Comparison of ENCODE assay signal across 10 mouse cellular contexts in the genomic region with DNA sequence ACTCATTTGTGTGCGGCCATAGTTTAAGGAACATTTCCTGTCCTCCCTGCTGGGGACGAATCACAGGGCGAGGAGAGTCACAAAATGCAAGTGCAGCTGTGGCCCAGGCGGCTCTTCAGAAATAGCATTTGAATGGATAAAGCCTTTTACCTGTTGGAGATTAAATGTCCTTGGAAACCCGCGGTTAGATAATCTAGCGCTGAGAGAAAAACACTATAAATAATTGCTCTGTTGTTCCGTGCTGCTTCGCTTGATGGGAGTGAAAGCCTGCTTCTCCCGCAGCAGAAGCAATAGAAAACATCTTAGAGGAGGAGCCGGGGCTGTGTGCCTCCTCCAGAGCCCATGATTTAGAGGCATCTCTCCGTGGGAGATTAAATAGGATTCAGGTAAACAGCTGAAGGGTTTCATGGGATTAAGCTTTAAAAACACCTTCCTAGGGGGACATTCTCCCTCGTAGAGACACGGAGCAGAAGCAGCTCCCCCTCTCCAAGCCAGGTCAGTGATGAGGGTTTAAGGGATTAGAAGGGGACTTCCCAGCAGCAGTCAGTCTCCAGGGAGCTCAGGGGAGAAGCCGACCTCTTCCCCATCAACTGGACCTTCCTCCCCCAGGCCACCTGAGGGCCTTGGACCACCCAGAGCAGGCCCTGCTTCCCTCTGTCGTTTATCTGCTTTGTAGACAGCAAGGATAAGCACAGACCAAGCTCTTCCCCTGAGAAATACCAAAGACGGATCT.
DNase-seq lines count a peak whose midpoint lies in the region; ATAC-seq and TF ChIP-seq lines count a peak whose summit lies in the region.
"Had no signal": no experiment of that assay in that cellular context is flagged by ENCODE, and none has a peak within 500 bp of the region (broad histone marks: within the 10 kb centered on the region; RNA-seq: fewer than 3 reads in every experiment).

No protein-coding gene starts in this region.

- no peak for DNase-seq in heart, adult 2 months
- peak; percentile 50 for DNase-seq in retina, adult 2 months (ENCODE audit: low read depth, low spot score)
- no peak for DNase-seq in retina, embryonic 14.5 days (ENCODE audit: low spot score)
- DNase-seq in telencephalon, adult 2 months (ENCODE audit: low read depth, low spot score): peak; percentile 58
- no peak for DNase-seq in testis, postnatal 14 days (ENCODE audit: low spot score)
- DNase-seq in lung, adult 2 months: no peak
- DNase-seq: heart, postnatal 36 days; liver, embryonic 13.5 days had no signal

- no peak overlapping the region for H3K9ac ChIP-seq in heart, embryonic 12.5 days
- no peak overlapping the region for H3K9ac ChIP-seq in heart, adult 2 months (ENCODE audit: low read depth, low read length)
- no peak overlapping the region for H3K9ac ChIP-seq in hindbrain, embryonic 15.5 days
- H3K9ac ChIP-seq: liver, embryonic 13.5 days had no signal

- no peak overlapping the region for H3K27ac ChIP-seq in heart, embryonic 12.5 days (ENCODE audit: poor library complexity, severe bottlenecking)
- H3K27ac ChIP-seq in heart, adult 2 months: no peak overlapping the region
- peak overlapping the region; percentile 43 for H3K27ac ChIP-seq in hindbrain, embryonic 15.5 days (replicated peaks)
- H3K27ac ChIP-seq: liver, embryonic 13.5 days had no signal

- H3K27me3 ChIP-seq in heart, embryonic 12.5 days (replicated peaks): no peaks in the 10 kb centered on the region
- no peaks in the 10 kb centered on the region for H3K27me3 ChIP-seq in heart, adult 2 months (ENCODE audit: control insufficient read depth, insufficient read depth, low read length)
- no peaks in the 10 kb centered on the region for H3K27me3 ChIP-seq in hindbrain, embryonic 15.5 days
- H3K27me3 ChIP-seq: liver, embryonic 13.5 days had no signal

- no peaks in the 10 kb centered on the region for H3K36me3 ChIP-seq in heart, embryonic 12.5 days
- H3K36me3 ChIP-seq in heart, adult 2 months (ENCODE audit: control insufficient read depth, insufficient read depth, low read length): no peaks in the 10 kb centered on the region
- no peaks in the 10 kb centered on the region for H3K36me3 ChIP-seq in hindbrain, embryonic 15.5 days
- H3K36me3 ChIP-seq: liver, embryonic 13.5 days had no signal

- H3K79me2 ChIP-seq in heart, adult 2 months (replicated peaks; ENCODE audit: control insufficient read depth, insufficient read depth, low read length): peaks cover 3% of the 10 kb centered on the region; the same call in 1 of the 2 replicates

- H3K4me1 ChIP-seq in heart, embryonic 12.5 days (replicated peaks): peaks cover 52% of the 10 kb centered on the region
- H3K4me1 ChIP-seq in heart, adult 2 months (ENCODE audit: control insufficient read depth, insufficient read depth, low read length): peaks cover 2% of the 10 kb centered on the region
- peaks cover 9% of the 10 kb centered on the region for H3K4me1 ChIP-seq in hindbrain, embryonic 15.5 days (replicated peaks)
- no peaks in the 10 kb centered on the region; the same call in 1 of the 2 replicates for H3K4me1 ChIP-seq in lung, adult 2 months (ENCODE audit: control insufficient read depth, insufficient read depth, low read length)

- TF ChIP-seq EP300 in heart, adult 2 months (IDR thresholded peaks at IDR 0.05; ENCODE audit: insufficient read depth, low read depth, low read length): no peak

- no peak for TF ChIP-seq CTCF in heart, adult 2 months (IDR thresholded peaks at IDR 0.05)
- no peak for TF ChIP-seq CTCF in lung, adult 2 months (IDR thresholded peaks at IDR 0.05; ENCODE audit: insufficient read depth, low read length)

- 24% methylated on average over 17 of the region's 17 CpGs for WGBS in heart, embryonic 12.5 days
- 46% methylated on average over 17 of the region's 17 CpGs for WGBS in heart, adult 2 months
- 15% methylated on average over 17 of the region's 17 CpGs for WGBS in hindbrain, embryonic 15.5 days
- 53% methylated on average over 17 of the region's 17 CpGs for WGBS in lung, adult 2 months

- intact Hi-C loops in heart, adult 2 months (cut with DNase I): no loop called here

- TF ChIP-seq POLR2A in heart, adult 2 months (IDR thresholded peaks at IDR 0.05; ENCODE audit: insufficient read depth, low read depth, low read length): no peak
- no peak for TF ChIP-seq POLR2A in lung, adult 2 months (IDR thresholded peaks at IDR 0.05; ENCODE audit: borderline replicate concordance, extremely low read depth, low read depth, low read length)

- ATAC-seq in heart, embryonic 12.5 days (ENCODE audit: insufficient number of reproducible peaks, low FRiP score): no peak
- no peak for ATAC-seq in hindbrain, embryonic 15.5 days (ENCODE audit: low FRiP score, low read depth)

- H3K4me3 ChIP-seq in heart, embryonic 12.5 days: no peak overlapping the region
- no peak overlapping the region for H3K4me3 ChIP-seq in heart, adult 2 months
- no peak overlapping the region for H3K4me3 ChIP-seq in hindbrain, embryonic 15.5 days
- H3K4me3 ChIP-seq in lung, adult 2 months (replicated peaks; ENCODE audit: extremely low read depth, low read depth, low read length): no peak overlapping the region
- H3K4me3 ChIP-seq: liver, embryonic 13.5 days had no signal

- H3K4me2 ChIP-seq in heart, embryonic 12.5 days: peak overlapping the region; percentile 1; the same call in 1 of the 2 replicates
- peak overlapping the region; percentile 11; the same call in 1 of the 2 replicates for H3K4me2 ChIP-seq in hindbrain, embryonic 15.5 days
- H3K4me2 ChIP-seq: liver, embryonic 13.5 days had no signal

- H3K9me3 ChIP-seq in heart, embryonic 12.5 days (replicated peaks): no peaks in the 10 kb centered on the region
- no peaks in the 10 kb centered on the region for H3K9me3 ChIP-seq in hindbrain, embryonic 15.5 days
- H3K9me3 ChIP-seq: liver, embryonic 13.5 days had no signal

Comparison
In these comparisons a context has a peak if more than half of its experiments do, and no peak if none do; other contexts are left out.
1. DNase-seq: peak in retina, adult 2 months (single experiment) and telencephalon, adult 2 months (single experiment); none in heart, adult 2 months (0 of 2), retina, embryonic 14.5 days (single experiment), testis, postnatal 14 days (single experiment) and lung, adult 2 months (single experiment).